Mouse (Mus musculus): Measurements from ENCODE around the gene Pofut2.
"Not testable (repeated sequence)": the region's sequence is repeated elsewhere in the genome, so short reads cannot be mapped to it uniquely, and the experiment has no call there.

Gene Pofut2

GRCm38 (mm10) chr10:77272980-77273730 is 14.1 kb downstream of the Pofut2 start:
- DNase-seq: peak; percentile 89 to 94

GRCm38 (mm10) chr10:77273798-77274197 is 14.8 kb downstream of the Pofut2 start:
- no peak for DNase-seq

GRCm38 (mm10) chr10:77282085-77282484 is 23.1 kb downstream of the Pofut2 start:
- not testable (repeated sequence) for DNase-seq

GRCm38 (mm10) chr10:77282822-77283221 is 23.8 kb downstream of the Pofut2 start:
- peak; percentile 90 to 92 for DNase-seq

- DNase-seq: no peak
Measured at GRCm38 (mm10) chr10:77284832-77285231, 25.8 kb downstream of the Pofut2 start.

GRCm38 (mm10) chr10:77287626-77288025 is 28.6 kb downstream of the Pofut2 start:
- peak in 1 of 2 experiments; percentile 41 for DNase-seq

- no peak for DNase-seq
Measured at GRCm38 (mm10) chr10:77288639-77289195, 29.7 kb downstream of the Pofut2 start.

GRCm38 (mm10) chr10:77289559-77289958 is 30.5 kb downstream of the Pofut2 start:
- no peak for DNase-seq

- no peak for DNase-seq
Measured at GRCm38 (mm10) chr10:77290624-77291366, 31.8 kb downstream of the Pofut2 start.

GRCm38 (mm10) chr10:77294691-77295090 is 35.7 kb downstream of the Pofut2 start:
- DNase-seq: peak; percentile 84 to 88

- no peak for DNase-seq
Measured at GRCm38 (mm10) chr10:77298621-77299020, 39.6 kb downstream of the Pofut2 start.

GRCm38 (mm10) chr10:77299194-77299593 is 40.2 kb downstream of the Pofut2 start:
- no peak for DNase-seq

GRCm38 (mm10) chr10:77300237-77300933 is 41.4 kb downstream of the Pofut2 start:
- no peak for DNase-seq

- DNase-seq: no peak
Measured at GRCm38 (mm10) chr10:77300934-77301297, 41.9 kb downstream of the Pofut2 start.

GRCm38 (mm10) chr10:77304362-77304761 is 45.3 kb downstream of the Pofut2 start:
- DNase-seq: no peak

GRCm38 (mm10) chr10:77304840-77305533 is 46.0 kb downstream of the Pofut2 start:
- no peak for DNase-seq

- no peak for DNase-seq
Measured at GRCm38 (mm10) chr10:77305766-77306165, 46.7 kb downstream of the Pofut2 start.

- no peak for DNase-seq
Measured at GRCm38 (mm10) chr10:77308978-77309377, 50.0 kb downstream of the Pofut2 start.

GRCm38 (mm10) chr10:77314711-77315266 is 55.8 kb downstream of the Pofut2 start:
- DNase-seq: no peak

- no peak for DNase-seq
Measured at GRCm38 (mm10) chr10:77315682-77316081, 56.7 kb downstream of the Pofut2 start.
